Mouse (Mus musculus): ENCODE measurements around the gene Trex1.

Trex1 gene

DNA sequence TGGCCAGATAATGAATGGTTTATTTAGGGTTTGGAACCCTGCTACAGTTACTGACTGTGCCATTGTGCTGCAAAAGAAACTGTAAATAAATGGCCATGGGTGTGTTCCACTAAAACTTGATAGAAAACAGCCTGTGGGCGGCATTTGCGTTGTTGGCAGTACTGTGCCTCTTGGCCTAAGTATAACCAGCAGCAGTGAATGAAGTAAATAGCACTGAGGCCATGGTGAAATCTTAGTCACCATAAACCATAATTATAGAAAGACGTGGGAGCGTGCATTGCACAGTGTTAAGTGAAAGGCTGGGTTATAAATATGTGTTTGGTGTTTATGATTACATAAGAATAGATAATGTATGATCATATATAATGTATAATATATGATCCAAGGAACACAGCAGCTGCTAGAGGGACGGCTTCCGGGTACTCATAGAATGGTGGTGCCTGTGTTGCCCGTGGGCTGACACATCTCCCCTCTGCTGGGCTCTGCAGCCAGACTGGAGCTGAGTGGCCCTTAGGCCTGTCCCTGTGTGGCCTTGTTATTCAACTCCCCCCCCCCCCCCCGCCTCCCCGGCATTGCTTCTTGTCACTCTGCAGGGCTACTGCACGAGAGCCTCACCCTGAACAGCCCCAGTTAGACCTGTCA lies 50.4 kb downstream of the Trex1 start:
- no peak for DNase-seq

DNA sequence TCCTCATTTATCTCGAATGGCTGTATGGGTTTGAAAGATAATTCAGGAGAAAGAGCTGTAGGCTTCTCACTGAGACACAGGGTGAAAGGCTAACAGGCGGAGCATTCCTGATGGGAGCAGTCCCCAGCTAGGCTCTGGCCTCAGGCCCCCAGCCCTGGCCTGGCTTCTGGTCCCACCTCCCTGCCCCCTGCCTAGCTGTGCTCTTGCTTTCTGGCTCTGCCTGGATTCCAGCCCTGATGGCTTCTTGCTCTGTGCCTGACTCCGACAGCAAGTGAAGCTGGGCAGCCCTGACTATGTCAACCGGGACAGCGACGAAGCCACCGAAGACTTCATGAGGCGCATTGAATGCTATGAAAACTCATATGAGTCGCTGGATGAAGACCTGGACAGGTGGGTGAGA lies 51.5 kb downstream of the Trex1 start:
- DNase-seq: no peak

All from lung, postnatal 10 days (tissue).